Mouse (Mus musculus): ENCODE measurements around the gene Arhgef17.

Gene Arhgef17

GRCm38 (mm10) chr7:100845026-100845400 is 86.9 kb downstream of the Arhgef17 start:
- DNase-seq (ENCODE audit: low spot score), result no peak

GRCm38 (mm10) chr7:100844385-100845025 is 87.4 kb downstream of the Arhgef17 start:
- DNase-seq (ENCODE audit: low spot score), result no peak

GRCm38 (mm10) chr7:100843866-100844265 is 88.0 kb downstream of the Arhgef17 start:
- DNase-seq (ENCODE audit: low spot score), result no peak

GRCm38 (mm10) chr7:100842175-100842574 is 89.7 kb downstream of the Arhgef17 start:
- DNase-seq (ENCODE audit: low spot score), result no peak

GRCm38 (mm10) chr7:100841608-100842007 is 90.3 kb downstream of the Arhgef17 start:
- DNase-seq (ENCODE audit: low spot score), result no peak

GRCm38 (mm10) chr7:100840906-100841305 is 91.0 kb downstream of the Arhgef17 start:
- no peak for DNase-seq (ENCODE audit: low spot score)

- peak; percentile 18 for DNase-seq (ENCODE audit: low spot score)
These were observed 92.1 kb downstream of the Arhgef17 start for GRCm38 (mm10) chr7:100839632-100840402.

GRCm38 (mm10) chr7:100837701-100838100 is 94.2 kb downstream of the Arhgef17 start:
- DNase-seq (ENCODE audit: low spot score), result no peak

GRCm38 (mm10) chr7:100836657-100837056 is 95.2 kb downstream of the Arhgef17 start:
- no peak for DNase-seq (ENCODE audit: low spot score)

- DNase-seq (ENCODE audit: low spot score), result no peak
These were observed 96.2 kb downstream of the Arhgef17 start for GRCm38 (mm10) chr7:100835711-100836110.

GRCm38 (mm10) chr7:100835168-100835567 is 96.7 kb downstream of the Arhgef17 start:
- DNase-seq (ENCODE audit: low spot score), result no peak

GRCm38 (mm10) chr7:100833859-100834258 is 98.0 kb downstream of the Arhgef17 start:
- no peak for DNase-seq (ENCODE audit: low spot score)

GRCm38 (mm10) chr7:100828549-100828948 is 103.4 kb downstream of the Arhgef17 start:
- no peak for DNase-seq (ENCODE audit: low spot score)

- no peak for DNase-seq (ENCODE audit: low spot score)
These were observed 107.2 kb downstream of the Arhgef17 start for GRCm38 (mm10) chr7:100824661-100825060.

Data from urinary bladder, postnatal 14 days (tissue).